Mouse (Mus musculus): ENCODE measurements around the gene Tcf3. TPM values are rescaled to one million over a fixed set of nuclear protein-coding genes. Genes with fewer than 3 reads are reported as not detected.

Tcf3 gene
- polyA plus RNA-seq, 1 experiment = 1,205 TPM

- TF ChIP-seq GATA1 (IDR thresholded peaks at IDR 0.05; ENCODE audit: low read length) = no peak
These were observed 8.4 kb downstream of the Tcf3 start for GRCm38 (mm10) chr10:80425041-80425440.

DNA sequence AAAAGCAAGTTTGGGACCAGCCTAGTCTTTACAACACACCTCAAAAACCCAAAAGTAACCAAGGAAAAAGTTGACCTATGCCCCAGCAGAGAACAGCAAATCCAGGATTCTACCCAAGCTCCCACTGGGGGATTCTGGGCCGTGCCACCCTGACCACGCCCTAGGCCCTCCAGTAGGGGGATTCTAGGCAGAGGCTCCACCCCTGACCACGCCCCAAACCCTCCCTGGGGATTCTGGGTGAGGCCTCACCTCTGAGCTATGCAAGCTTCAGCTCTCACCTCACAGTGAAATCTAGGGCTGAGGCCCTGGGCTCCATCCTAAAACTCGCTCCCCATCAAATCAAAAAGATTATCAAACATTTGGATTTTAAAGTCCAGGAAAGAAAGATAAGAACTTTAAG is 9.9 kb downstream of the Tcf3 start:
- no peak for TF ChIP-seq GATA1 (IDR thresholded peaks at IDR 0.05; ENCODE audit: low read length)

GRCm38 (mm10) chr10:80421651-80422472 is 11.6 kb downstream of the Tcf3 start:
- no peak for TF ChIP-seq GATA1 (IDR thresholded peaks at IDR 0.05; ENCODE audit: low read length)

DNA sequence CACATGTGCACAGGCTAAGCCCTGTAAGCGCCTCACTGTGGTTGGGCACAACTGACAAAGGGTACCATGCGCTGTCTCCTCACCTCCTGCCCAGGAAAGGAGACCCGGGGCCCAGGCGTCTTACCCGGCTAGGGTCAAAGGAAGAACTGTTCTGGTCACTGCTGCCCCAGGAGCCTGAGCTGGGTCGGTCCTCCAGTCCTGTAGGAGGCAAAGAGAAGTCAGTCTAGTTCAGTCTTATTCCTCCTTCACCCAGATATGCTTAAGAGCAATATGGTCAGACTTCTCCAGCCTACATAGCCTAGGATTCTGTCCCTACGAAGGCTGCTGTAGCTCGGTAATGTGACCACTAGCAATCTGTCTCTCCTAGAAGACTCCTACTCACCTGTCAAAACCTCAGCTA is 12.2 kb downstream of the Tcf3 start:
- no peak for TF ChIP-seq GATA1 (IDR thresholded peaks at IDR 0.05; ENCODE audit: low read length)

DNA sequence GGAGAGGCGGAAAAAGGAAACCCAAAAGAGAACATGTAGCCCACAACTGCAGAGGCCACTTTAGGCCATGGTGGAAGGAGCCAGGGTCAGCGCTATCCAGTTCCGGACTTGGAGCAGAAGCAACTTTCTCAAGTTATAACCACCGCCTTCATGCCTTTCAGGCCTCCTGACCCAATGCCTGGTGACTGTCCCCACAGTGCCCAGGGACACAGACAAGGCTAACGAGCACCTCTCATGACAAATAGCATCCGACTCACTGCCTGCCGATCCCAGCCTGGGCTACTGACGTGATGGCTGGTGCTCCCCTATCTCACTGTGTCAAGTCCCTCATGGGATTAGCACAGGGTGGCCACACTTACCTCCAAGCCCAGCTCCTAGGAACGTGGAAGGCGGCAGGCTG is 12.7 kb downstream of the Tcf3 start:
- TF ChIP-seq GATA1 (IDR thresholded peaks at IDR 0.05; ENCODE audit: low read length) = no peak

GRCm38 (mm10) chr10:80419419-80419818 is 14.0 kb downstream of the Tcf3 start:
- TF ChIP-seq GATA1 (IDR thresholded peaks at IDR 0.05; ENCODE audit: low read length) = no peak

GRCm38 (mm10) chr10:80418311-80418710 is 15.1 kb downstream of the Tcf3 start:
- TF ChIP-seq GATA1 (IDR thresholded peaks at IDR 0.05; ENCODE audit: low read length) = no peak

- TF ChIP-seq GATA1 (IDR thresholded peaks at IDR 0.05; ENCODE audit: low read length) = no peak
These were observed 15.6 kb downstream of the Tcf3 start for GRCm38 (mm10) chr10:80417841-80418240.

GRCm38 (mm10) chr10:80417371-80417770 is 16.1 kb downstream of the Tcf3 start:
- no peak for TF ChIP-seq GATA1 (IDR thresholded peaks at IDR 0.05; ENCODE audit: low read length)

DNA sequence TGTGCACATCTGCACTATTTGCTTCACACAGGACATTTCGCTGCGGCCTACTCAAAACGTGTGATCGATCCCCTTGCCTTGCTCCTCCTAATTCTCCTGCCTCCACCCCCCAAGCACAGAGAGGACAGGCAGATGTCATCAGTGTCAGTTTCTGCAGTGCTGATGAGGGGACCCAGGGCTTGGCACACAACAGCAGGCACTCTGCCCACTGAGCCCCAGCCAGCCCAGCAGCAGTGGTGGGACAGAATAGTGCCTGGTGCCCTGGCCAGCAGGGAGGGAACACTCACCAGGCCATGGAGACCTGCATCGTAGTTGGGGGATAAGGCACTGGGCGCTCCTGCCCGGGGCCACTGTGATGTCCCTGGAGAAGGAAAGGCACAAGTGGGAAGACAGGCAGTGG is 17.9 kb downstream of the Tcf3 start:
- TF ChIP-seq GATA1 (IDR thresholded peaks at IDR 0.05; ENCODE audit: low read length) = no peak

DNA sequence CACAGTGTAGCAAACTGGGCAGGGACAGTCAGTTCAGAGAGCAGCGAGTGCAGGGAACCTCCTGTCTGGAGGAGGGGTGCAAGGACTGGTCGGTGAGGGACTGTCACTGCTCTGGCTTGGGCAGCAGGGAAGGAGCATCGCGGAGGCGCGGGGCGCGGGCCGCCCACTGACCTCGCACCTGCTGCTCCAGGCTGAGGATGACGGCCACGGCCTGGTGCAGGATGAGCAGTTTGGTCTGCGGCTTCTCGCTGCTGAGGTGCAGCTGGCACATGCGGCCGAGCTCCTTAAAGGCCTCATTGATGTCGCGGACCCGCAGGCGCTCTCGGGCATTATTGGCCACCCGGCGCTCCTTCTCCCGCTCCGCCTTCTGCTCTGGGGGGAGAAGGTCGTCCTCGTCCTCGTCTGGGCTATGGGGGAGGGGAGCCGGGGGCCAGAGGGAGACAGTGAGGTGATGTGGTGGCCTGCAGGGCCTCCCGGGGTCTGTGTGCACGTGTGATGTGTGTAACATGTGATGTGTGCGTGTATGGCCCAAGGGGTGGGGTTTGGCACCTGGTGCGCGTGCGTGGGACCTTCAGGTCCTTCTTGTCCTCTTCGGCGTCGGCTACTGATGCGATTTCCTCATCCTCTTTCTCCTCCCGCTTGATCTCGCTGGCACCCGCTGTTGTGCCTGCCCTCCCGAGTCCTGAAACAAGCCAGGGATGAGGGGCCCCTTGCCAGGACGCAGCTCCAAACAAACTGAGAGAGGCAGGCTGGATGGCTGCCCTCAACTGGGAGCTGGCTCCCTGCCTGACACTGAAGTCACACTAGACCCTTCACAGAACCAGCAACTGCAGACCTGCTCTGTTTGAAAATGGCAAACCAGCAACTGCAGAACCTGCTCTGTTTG is 20.5 kb downstream of the Tcf3 start:
- TF ChIP-seq GATA1 (IDR thresholded peaks at IDR 0.05; ENCODE audit: low read length) = no peak

DNA sequence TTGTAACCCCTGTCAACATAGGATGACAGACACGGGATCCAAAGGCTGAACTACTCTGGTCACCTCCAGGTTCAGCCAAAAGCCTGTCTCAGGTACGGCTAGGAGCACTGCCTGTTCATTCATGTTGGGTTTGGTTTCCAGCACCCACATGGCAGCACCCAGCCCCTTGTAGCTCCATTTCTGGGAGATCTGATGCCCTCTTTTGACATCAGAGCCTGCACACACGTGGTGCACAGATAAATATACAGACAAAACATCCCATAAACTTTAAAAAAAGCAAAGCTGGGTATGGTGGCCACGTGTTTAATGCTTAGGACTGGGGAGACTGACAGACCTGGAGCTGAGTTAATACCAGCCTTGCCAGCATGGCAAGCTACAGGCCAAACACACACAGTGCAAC is 25.5 kb downstream of the Tcf3 start:
- no peak for TF ChIP-seq GATA1 (IDR thresholded peaks at IDR 0.05; ENCODE audit: low read length)

DNA sequence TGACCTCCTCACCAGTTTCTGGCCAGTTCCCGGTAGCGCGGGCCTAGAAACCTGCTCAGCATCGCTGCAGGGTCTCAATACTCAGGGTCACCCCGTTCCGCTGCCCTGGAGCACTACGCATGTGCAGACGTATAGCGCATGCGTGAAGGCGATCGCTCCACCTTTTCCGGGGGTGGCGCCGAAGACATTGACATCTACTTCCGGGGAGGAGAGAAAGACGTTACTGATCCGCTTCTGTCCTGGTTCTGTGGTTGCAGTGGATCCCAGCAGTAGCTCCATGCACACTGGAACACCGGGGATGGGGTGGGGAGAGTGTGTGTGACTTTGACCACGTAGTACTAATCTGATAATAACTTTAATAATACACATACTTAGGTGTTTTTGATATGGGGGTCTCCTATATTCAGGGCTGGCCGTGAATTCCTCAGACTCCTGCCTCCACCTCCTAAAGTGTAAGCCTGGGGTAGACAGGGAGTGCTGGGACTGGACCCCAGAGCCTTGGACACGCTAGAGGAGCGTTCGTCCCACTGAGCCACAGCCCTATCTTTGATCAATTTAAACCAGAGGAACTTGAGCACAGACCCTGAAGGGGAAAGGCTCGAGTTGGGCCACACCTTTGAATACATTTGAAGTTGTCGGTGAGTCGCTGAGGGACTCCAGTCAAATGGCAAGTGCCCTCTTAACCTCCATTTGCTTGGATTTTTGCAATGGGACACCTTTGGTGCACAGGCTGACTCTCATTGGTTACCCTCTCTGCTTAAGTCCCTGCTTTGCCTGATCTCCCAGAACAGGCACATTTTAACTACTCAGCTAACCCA is 26.6 kb downstream of the Tcf3 start, which contains the start of gene Uqcr11:
TSS of gene Uqcr11 (minus strand) at position 147 of the 818 bp plus-strand sequence.
- no peak for TF ChIP-seq GATA1 (IDR thresholded peaks at IDR 0.05; ENCODE audit: low read length)

DNA sequence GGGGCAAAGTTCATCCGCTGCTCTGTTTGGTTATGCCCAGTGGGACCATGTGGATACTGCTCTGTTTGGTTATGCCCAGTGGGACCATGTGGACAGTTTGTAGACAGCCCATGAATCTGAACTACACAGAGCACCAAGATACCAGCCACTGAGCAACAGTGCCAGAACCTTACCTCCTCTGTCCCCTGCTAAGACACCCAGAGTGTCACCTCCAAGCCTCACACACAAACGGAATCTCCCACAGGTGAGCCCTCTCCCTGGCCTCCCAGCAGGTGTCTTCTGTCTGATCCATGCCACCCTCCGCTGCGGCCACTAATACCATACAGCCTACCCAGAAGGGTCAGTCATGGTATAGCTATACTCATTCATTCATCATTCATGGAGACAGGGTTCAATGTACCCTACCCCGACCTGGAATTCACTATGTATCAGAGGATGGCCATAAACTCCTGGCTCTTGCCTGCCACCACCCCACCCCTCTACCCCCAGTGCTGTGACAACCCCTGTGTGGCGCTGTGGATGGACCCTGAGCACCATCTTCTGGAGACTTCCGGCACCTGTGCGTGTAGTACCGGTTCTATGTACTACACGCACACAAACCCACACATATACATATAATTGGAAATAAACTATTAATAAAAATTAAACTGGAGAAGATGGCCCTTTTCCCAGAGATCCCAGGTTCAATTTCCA is 27.8 kb downstream of the Tcf3 start:
- TF ChIP-seq GATA1 (IDR thresholded peaks at IDR 0.05; ENCODE audit: low read length) = no peak

Measured in G1E-ER4 (cell line).